Mouse (Mus musculus) large intestine, adult 2 months (tissue): ENCODE results near the gene Trem3. TPM values are rescaled to one million over a fixed set of nuclear protein-coding genes. Genes with fewer than 3 reads are reported as not detected.

Experiments
- DNase-seq: peaks from one replicate; pipeline ENCODE4 v3.0.0-alpha.2; 2012; ENCODE audit warnings: low read depth, low spot score
- WGBS: fragments of 180-500 bp; shearing (Covaris S2); methylation state at CpG from one replicate; pipeline ENCODE4 v1.1.7; 2018; 5-methylcytosine and 5-hydroxymethylcytosine counted together
- polyA plus RNA-seq: library from polyadenylated mRNA; depleted of rRNA; stranded (reverse); fragments of >200 nt; gene quantifications from 2 replicates; pipeline ENCODE4 v1.2.3, GENCODE M21; 2012; rRNA removed

Trem3 gene
- polyA plus RNA-seq: 0.11 TPM in 1 of 2 replicates, not detected in the other

DNA sequence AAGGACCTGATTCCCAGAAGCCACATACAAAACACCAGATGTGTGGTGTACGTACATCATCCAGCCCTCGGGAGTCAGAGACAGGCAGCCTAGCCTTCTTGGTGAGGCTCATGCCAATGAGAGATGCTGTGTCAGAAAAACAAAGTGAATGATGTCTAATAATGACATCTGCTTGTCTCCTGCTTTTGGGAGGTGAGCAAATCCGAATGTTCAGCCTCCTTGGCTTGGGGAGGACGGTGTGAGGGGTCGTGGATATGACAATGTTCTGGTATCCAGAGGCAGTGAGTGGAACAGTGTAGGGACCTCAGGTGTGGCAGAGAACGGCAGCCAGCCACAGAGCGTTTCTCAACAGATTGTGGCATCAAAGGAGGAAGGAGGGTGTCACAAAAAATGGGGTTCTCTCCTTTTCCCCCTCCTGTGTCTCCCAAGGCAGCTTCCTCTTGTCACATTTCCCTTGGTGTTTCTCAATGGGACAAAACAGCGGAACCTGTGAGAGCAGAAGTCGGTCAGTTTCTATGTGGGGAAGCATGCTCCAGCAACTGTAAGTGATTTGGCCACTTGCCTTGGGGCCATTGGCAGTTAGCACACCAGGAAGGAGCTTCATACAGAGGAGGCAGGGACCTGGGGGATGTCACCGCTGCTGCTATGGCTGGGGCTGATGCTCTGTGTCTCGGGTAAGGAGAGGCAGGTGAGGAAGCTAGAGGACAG is at the start of gene Trem3:
Gene Trem3, plus strand, starts transcription at position 557 of the 708 bp plus-strand sequence.
- DNase-seq: no peak
- WGBS: 74% methylated on average over 11 of the region's 11 CpGs

DNA sequence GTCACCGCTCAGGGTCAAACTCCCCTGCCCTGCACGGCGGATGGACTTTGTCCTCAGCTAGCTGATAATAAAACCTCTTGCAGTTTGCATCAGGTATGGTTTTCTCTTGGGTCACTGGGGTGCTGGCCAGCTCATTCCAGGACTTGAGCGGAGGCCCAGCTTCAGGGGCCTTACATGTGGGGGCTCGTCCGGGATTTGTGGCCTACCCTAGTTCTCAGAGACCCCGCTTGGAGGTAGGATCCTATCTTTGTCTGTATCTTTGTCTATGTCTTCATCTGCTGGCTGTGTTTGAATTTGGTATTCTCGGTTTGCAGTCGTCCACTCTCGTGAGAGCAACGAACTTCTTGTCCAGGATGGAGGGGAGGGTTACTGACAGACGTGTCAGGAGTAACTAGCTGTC is 44.5 kb upstream of the Trem3 start:
- DNase-seq: no peak
- 93% methylated on average over 12 of the region's 12 CpGs for WGBS

DNA sequence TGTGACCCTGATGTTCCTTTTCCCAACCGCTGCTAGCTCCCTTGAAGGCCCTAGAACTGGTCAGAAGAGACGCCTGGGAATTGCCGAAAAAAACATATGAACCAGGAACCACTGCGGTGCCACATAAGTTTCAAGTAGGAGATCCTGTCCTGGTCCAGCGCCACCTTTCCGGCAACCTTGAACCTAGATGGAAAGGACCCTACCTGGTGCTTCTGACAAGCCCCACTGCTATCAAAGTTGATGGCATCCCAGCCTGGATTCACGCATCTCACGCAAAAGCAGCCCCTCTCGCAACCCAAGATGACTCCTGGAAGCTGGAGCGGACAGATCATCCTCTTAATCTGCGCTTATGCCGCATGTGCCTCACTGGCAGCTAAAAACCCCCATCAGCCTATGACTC is 35.0 kb upstream of the Trem3 start:
- 94% methylated on average over 12 of the region's 12 CpGs for WGBS
- no peak for DNase-seq

DNA sequence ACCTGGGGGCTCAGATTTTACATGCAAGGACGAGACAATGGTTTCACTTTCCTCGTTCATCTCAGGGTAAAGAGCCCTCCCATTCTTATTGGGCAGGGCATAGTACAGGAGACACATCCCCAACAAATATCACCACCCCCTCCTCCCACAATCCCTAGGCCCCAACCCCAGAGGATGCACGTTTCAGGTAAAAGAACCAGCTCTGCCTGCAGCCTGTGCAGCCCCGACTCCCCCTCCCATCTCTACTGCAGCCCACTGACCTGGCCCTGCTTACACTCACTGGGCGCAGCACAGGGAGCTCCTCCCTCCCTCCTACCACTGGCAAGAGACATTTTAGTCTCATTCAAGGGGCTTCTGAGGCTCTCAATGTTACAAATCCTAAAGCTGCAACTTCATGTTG is 34.1 kb upstream of the Trem3 start:
- 63% methylated on average over 5 of the region's 5 CpGs for WGBS
- no peak for DNase-seq

DNA sequence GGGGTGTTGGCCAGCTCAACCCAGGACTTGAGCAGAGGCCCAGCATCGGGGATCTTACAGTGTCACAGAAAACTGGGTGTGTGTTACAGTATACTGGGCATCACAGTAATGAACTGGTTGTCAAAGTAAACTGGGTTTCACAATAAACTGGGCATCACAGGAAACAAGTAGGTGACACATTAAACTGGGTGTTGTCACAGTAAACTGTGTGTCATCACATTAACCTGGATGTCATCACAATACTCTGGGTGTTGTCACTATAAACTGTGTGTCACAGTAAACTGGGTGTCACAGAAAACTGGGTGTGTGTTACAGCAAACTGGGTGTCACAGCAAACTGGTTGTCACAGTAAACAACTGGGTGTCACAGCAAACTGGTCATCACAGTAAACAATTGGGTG is 32.1 kb upstream of the Trem3 start:
- 73% methylated on average over 1 of the region's 1 CpGs for whole genome bisulfite sequencing
- no peak for DNase-seq

DNA sequence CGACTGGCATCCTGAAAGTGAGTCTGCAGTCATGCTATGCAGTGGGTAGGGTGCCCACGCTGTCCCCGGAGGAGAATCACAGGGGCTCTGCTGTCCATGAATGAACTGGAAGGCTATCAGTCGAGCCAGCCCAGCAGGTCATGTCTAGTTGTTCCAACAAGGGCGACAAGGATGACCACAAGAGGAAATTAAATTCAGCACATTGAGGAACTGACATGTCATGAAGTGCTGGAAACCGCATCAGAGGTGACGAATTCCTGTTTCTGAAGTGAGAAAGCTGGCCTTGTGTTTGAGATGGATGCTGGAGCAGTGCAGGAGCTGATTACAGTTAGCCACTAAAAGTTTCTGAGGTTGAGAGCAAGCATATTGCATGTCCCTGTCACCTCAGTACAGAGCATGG is 16.9 kb upstream of the Trem3 start:
- 77% methylated on average over 7 of the region's 7 CpGs for WGBS
- DNase-seq: no peak

DNA sequence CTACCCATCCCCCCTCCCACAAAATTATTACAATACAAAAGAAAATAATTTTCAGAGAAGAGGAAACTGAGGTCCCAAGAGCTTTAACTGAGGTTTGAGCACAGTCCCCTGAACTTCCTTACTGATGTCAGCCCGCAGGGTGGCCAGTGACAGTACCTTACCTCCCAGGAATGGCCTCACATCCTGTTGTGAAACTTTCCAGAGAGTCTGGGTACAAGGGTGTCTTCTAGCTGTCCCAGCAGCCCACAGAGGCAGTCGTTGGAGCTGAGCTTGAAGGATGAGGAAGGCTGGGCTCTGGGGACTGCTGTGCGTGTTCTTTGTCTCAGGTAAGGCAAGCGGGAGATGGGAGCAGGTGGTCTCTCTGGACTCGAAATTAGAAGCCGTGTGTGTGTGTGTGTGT is 15.1 kb upstream of the Trem3 start, which contains the start of gene Trem1:
Gene Trem1, plus strand, starts transcription at position 251 of the 400 bp plus-strand sequence.
- 66% methylated on average over 6 of the region's 6 CpGs for WGBS
- no peak for DNase-seq

DNA sequence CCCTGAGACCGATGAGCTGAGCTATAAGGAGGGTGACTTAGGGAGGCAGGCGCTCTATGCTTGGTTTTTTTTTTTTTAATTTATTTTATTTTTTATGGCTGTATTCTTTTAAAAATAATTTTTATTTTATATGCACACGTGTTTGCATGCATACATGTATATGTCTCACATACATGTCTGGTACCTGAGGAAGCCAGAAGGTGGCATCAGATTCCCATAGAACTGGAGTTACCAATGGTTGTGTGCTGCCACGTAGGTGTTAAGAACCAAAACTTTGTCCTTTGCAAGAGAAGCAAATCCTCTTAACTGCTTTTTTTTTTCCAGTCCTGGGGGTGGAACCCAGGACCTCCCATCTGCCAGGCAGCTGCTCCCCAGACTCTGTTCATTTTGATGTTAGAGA is 13.8 kb upstream of the Trem3 start:
- 91% methylated on average over 4 of the region's 4 CpGs for WGBS
- no peak for DNase-seq

DNA sequence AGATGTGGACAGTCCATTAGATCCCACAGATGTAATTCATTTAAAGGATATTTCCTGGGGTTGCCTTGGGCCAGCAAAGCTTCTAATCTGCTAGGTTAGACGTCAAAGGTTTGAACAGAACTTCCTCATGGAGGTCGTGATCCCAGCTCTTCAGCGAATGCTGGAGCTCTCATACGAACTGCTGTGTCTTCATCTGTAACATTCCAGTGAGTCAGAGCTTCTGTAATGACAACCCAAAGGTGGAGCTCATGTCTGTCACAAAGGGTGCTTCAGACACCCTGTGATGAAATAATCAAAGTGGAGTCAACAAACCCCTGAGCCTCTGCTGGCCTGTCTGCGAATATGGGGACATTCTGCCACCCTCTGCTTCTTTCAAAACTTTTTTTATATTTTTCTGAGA is 13.0 kb upstream of the Trem3 start:
- no peak for DNase-seq
- 55% methylated on average over 5 of the region's 5 CpGs for WGBS

DNA sequence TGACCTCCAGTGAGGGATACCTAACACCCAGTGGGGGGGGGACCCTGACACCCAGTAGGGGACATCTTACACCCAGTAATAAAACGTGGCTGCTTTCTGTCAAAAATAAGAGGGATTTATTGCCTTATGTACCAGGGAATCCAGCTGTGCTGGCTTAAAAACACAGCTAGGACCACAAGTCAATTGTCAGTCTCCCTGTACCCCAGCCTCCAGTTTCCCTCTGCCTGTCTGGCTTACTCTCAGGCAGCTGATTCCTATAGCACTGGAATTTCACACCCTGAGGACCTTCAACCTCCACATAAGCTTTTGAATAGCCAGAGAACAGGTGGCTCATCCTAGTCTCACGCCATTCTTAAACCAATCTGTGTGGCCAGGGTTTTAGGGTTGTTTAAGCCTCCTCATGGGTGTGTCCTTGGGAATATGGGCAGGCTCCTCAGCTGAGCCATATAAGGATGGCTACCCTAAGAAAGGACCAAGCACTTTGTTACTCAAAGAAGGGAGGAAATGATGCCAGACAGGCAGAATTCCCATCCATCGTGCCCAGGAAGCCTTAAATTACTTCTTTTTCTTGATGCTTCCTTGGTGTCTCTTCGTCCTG is 11.7 kb upstream of the Trem3 start:
- no peak for DNase-seq
- 41% methylated on average over 4 of the region's 4 CpGs for WGBS

DNA sequence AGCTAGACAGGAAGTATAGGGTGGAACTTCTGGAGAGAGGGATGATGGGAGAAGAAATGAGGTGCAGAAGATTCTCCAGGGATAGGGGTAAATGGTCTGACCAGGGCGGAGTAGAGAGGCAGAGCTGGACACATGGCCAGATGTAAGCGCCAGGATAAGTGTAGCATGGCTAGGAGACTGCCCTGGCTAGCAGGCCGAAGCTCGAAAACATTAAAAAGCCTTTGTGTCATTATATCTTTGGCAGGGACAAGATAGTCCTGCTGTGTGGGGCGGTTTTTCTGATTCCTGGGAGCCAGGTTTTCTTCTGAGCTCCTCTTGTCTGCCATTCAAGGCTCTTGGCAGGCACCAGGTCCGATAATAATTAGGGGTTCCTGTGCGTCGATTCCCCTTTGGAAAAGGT is 10.0 kb upstream of the Trem3 start:
- 95% methylated on average over 8 of the region's 8 CpGs for WGBS
- no peak for DNase-seq

DNA sequence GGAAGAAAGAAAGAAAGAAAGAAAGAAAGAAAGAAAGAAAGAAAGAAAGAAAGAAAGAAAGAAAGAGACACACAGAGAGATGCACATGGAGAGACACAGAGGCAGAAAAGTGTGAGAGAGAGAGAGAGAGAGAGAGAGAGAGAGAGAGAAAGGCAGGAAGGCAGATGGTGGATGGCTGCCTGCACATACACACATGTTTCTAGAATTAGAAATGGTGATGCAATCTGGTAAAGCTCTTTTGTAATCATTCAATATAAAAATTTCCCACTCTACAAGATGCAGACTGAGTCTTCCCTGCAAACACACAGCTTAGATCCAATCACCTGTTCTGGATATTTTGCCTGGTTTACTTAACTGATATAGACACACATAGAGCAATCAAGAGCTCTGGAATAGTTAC is 1.5 kb downstream of the Trem3 start:
- no peak for DNase-seq

DNA sequence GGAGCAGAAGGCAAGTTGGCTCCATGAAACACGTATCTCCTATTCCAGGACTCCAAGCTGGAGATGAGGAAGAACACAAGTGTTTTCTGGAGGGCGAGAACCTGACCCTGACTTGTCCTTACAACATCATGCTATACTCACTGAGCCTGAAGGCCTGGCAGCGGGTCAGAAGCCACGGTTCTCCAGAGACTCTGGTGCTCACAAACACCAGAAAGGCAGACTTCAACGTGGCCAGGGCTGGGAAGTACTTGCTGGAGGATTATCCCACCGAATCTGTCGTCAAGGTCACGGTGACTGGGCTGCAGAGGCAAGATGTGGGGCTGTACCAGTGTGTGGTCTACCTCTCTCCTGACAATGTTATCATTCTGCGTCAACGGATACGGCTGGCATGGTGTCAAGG is 1.9 kb downstream of the Trem3 start:
- 74% methylated on average over 11 of the region's 11 CpGs for WGBS
- DNase-seq: no peak

DNA sequence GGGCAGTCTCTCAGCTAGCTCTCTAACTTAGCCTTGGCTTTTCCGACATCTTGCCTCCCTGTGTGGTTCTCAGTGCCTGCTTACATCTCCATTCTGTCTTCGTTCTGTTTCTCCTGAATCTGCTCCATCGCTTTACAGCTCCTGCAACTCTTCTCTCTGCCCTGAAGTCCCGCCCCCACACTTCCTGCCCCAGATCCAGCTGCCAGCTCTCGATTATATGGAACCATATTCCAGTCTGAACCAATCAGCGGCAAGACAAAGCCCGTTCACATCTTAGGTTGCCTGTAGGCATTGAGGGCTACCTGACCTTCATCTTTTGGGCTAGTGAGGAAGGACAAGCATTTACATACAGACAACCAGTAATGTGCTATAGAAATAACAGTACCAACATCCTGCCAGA is 3.1 kb downstream of the Trem3 start:
- no peak for DNase-seq
- WGBS: 86% methylated on average over 7 of the region's 7 CpGs

DNA sequence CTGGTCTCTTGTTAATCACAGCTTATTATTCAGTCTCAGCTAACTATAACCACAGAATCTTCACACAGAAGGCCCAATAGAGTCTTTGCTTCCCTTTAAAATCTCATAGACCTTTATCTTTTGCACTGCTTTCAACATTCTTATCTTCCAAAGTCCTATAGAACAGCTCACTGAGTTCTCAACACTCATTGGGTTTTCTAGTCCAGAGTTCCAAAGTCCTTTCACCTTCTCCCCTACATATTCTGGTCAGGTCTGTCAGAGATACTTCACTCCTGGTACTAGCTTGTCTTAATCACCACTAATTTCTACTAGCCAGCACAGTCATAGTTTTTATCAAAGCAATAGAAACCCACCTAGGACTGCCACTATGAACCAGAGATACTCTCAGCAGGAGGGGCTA is 9.0 kb downstream of the Trem3 start:
- DNase-seq: no peak

DNA sequence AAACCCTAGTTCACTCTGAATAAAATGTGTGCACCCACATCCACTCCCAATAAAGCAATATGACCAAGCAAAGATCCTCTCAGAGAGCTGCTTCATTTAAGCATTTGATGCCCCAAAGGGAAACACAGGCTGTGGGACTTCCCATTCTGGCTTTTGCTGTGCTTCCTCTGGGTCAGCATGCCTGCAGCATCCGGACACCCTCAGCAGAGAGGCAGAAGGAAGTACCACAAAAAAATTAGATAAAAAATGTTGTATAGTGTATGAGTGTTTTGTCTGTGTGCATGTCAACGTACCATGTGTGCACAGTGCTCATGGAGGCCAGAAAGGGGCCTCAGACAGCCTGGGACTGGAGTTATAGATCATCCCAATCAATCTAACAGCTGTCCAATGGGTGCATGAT is 14.3 kb downstream of the Trem3 start:
- 64% methylated on average over 2 of the region's 2 CpGs for WGBS
- DNase-seq: no peak

DNA sequence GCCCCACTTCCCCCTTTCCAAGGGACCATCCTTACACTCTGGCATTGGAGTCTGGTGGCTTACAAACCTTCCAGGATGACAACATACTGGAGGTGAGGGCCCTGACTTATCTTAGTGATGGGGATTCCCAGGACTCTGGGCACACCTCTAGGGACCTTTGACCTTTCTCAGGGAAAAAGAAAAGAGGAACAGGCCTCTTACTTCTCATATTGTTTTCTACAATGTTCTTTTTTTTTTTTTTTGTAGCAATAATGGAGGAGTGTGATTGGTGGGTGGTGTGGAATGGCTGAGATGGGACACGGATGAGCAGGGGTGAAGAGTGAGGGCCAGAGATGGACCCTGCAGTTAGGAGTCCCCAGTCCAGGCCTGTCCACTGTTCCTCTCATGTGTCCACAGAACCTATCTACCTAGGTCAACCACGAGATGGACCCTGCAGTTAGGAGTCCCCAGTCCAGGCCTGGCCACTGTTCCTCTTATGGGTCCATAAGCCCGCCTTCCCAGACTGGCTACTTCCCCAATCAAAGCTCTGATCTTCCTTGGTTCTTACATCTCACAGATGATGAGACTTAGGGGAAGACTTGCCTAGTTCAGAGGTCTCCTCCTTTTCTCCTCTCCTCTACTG is 16.3 kb downstream of the Trem3 start, which contains the start of gene Treml4:
Gene Treml4, plus strand, starts transcription at position 555 of the 622 bp plus-strand sequence.
- 86% methylated on average over 3 of the region's 3 CpGs for WGBS
- no peak for DNase-seq

DNA sequence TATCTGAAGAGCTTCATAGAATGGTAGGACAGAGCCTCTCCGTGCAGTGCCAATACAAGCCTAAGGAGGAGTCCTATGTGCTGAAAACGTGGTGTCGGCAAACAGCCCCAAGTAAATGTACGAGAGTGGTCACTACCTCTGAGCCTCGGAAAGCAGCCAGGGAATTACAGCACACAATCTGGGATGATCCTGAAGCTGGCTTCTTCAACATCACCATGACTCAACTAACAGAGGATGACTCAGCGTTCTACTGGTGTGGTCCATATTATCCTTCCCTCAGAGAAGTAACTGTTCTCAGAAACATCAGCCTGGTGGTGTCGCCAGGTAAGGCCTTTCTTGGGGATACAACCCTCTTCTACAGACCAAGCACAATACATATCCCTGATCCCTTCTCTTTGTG is 17.1 kb downstream of the Trem3 start:
- 86% methylated on average over 7 of the region's 7 CpGs for WGBS
- no peak for DNase-seq

DNA sequence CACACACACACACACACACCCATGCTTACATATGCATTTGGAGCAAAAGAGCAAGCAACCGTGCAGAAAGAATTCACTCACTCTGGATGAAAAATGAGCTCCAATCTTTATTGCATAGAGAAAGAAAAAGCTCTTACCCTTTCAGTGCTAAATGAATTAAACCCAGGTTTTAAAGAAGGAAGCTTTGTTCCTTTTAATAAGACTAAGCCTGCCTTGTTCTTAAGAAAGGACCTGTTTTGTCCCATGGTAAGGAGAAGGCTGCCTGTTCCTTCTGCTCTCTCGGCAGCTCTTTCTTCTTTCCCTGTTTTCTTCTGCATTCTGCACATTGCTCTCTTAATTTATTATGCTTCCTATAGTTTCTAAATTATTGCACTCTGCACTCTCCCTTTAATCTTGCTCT is 18.6 kb downstream of the Trem3 start:
- 13% methylated on average over 2 of the region's 2 CpGs for WGBS
- DNase-seq: no peak

DNA sequence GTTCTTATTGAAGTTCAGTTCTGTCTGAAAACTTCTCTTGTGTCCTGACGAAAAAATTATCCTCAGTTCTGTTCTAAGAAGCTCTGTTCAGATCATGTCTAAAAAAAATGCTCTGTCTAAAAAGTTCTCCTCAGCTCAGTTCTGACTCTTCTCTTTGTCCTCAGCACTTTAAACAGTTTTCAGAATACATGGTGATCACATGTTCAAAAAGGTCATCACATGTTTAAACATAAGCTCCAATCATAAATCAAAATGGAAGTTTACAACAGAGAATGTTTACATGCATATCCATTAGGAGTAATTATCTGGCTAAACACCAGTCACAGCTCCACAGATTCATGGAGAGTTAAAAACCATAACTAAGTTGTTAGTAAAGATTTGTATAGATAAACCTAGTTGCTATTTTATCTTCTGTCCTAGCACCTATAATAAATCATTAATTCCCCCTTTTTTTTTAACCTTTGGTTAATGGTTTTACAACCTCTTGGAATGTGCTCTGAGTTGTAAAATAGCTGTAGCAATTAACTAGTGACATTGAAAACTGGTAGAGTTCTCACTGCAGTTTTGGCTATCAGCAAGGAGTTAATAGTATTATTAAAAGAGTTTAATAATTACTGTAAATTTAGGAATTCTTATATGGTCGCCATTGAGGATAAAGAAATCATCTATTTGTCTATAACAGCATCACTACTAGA is 19.2 kb downstream of the Trem3 start:
- 18% methylated on average over 2 of the region's 2 CpGs for WGBS
- no peak for DNase-seq

DNA sequence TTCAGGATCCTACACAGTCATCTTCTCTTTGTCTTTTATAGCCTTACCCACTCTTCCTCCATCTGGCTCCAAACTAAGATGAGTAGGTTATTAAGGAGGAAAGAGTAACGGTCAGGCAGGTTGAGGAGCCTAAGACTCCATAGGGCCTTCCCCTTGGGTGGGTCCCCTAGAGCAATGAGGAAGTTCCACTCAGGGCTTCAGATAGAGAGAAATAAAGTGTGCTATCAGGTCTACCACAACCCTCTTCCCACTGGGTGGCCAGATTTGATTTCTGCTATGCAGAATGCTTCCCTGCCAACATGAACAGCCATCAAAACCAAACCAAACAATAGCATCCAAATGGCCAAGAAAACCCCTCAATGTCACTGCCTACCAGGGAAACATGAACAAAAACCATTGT is 20.0 kb downstream of the Trem3 start:
- no peak for DNase-seq
- WGBS: 43% methylated on average over 1 of the region's 1 CpGs
